Mouse (Mus musculus): Measurements from ENCODE around the gene Osbpl3. TPM values are rescaled to one million over a fixed set of nuclear protein-coding genes. Genes with fewer than 3 reads are reported as not detected.

The Osbpl3 gene
- polyA plus RNA-seq, 1 experiment from 2014 or later = 4.1 TPM

DNA sequence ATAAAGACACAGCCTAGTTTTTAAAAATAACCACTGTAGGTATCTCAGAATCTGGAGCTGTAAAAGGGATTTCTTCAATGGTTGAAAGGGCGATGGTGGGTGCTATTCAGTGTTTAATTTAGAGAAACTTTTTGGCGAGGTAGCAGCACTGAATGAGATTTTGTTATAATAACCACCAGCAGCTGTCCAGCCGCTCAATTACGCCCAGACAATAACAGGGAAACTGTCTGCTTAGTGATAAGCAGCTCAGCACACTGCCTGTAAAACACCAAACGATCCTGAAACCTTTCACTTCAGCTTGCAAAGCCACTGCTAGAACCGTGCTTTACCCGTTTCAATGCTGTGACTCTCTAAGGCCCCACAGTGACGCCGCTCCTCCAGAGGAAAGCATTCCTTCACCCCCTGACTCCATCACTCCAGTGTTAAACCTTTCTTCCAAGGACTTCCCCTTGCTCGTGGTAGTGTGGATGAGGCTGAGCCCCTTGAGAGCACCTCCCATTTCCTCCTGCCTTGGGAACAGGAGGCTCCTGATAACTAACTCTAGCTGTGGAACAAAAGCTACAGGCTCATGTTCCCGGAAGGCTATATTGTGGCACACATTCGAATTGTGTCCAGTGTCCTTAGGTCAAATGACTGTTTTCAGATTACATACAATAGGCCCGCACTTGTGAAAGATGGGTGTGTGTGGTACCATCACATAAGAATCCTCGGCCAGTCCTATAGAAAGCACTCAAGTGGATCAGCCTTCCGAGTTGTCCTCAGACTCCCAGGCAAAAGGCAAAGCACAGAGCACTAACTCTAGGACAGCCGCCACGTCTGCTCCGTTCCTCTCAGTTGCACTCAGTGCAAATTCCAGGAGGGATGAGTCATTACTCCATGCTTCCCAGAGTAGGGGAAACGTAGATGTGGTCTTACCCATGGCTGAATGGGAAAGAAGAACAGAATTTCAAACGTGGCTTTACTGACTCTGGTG is 101.0 kb downstream of the Osbpl3 start:
- no peaks in the 10 kb centered on the region for H3K9me3 ChIP-seq (ENCODE audit: low read depth, low read length)
- no peak for TF ChIP-seq CTCF (IDR thresholded peaks at IDR 0.05; ENCODE audit: low read depth)
- H3K27ac ChIP-seq (ENCODE audit: low read depth) = peak overlapping the region; percentile 34; the same call in 1 of the 2 replicates
- H3K4me2 ChIP-seq = peak overlapping the region; percentile 15; the same call in 1 of the 2 replicates
- H3K4me1 ChIP-seq (ENCODE audit: insufficient read depth) = peaks cover 4% of the 10 kb centered on the region
- DNase-seq (peak; percentile 44), ATAC-seq (ENCODE audit: insufficient read depth) (peak; percentile 66)
- H3K36me3 ChIP-seq (ENCODE audit: insufficient read depth) = no peaks in the 10 kb centered on the region
- no peak overlapping the region for H3K9ac ChIP-seq
- H3K4me3 ChIP-seq (ENCODE audit: low read depth, low read length) = no peak overlapping the region
- 34% methylated on average over 20 of the region's 20 CpGs for WGBS
- H3K27me3 ChIP-seq (ENCODE audit: insufficient read depth, low read length) = no peaks in the 10 kb centered on the region

DNA sequence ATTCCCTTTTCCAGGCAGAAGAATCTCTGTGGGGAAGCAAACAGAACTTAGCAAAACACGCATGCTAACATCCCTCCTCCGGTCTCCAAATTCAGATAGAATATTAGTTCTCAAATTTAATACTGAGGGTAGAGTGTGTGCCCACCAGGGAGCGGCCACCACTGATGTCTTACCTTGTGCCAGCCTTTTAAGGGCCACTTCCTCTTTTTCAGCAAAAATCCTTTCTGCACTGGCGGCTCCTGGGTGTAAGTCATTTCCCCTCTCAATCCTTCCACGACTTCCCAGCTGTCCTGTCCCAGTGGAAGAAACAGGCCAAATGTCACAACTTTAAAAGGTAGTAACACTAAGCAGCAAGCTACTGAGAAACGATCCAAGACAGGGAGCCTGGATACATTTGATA is 103.2 kb downstream of the Osbpl3 start:
- peaks cover 4% of the 10 kb centered on the region for H3K4me1 ChIP-seq (ENCODE audit: insufficient read depth)
- no peak overlapping the region for H3K4me2 ChIP-seq
- no peak for TF ChIP-seq CTCF (IDR thresholded peaks at IDR 0.05; ENCODE audit: low read depth)
- DNase-seq (no peak), ATAC-seq (ENCODE audit: insufficient read depth) (no peak)
- 51% methylated on average over 6 of the region's 6 CpGs for WGBS
- no peak overlapping the region for H3K4me3 ChIP-seq (ENCODE audit: low read depth, low read length)
- no peaks in the 10 kb centered on the region for H3K9me3 ChIP-seq (ENCODE audit: low read depth, low read length)
- no peaks in the 10 kb centered on the region for H3K36me3 ChIP-seq (ENCODE audit: insufficient read depth)
- no peaks in the 10 kb centered on the region for H3K27me3 ChIP-seq (ENCODE audit: insufficient read depth, low read length)
- no peak overlapping the region for H3K27ac ChIP-seq (ENCODE audit: low read depth)
- no peak overlapping the region for H3K9ac ChIP-seq

DNA sequence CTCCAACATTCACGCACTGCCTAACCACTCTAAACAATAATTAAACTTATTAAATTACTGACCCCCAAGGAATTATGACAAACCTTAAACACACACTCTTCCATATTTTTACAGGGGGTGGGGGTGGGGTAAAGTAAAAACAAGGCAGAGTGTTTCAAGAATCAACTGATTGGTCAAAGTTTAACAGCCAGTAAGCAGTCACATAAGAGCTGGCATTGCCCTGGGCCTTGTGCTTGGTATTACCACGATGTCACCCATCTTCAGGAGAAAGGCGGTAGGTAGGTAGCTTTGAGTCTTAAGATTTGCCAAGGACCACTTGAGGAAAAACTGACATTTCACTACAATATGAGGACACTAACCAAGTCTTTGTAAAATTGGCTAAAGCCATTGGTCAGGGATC is 105.1 kb downstream of the Osbpl3 start:
- ATAC-seq (ENCODE audit: insufficient read depth) = no peak
- Histone ChIP-seq H3K27ac (ENCODE audit: low read depth) (no peak overlapping the region), H3K9me3 (ENCODE audit: low read depth, low read length) (no peaks in the 10 kb centered on the region), H3K4me3 (ENCODE audit: low read depth, low read length) (no peak overlapping the region), H3K9ac (no peak overlapping the region), H3K27me3 (ENCODE audit: insufficient read depth, low read length) (no peaks in the 10 kb centered on the region), H3K36me3 (ENCODE audit: insufficient read depth) (no peaks in the 10 kb centered on the region), H3K4me2 (no peak overlapping the region), H3K4me1 (ENCODE audit: insufficient read depth) (no peaks in the 10 kb centered on the region; the same call in 1 of the 2 replicates)
- no peak for TF ChIP-seq CTCF (IDR thresholded peaks at IDR 0.05; ENCODE audit: low read depth)
- DNase-seq = no peak
- 90% methylated on average over 3 of the region's 3 CpGs for WGBS

DNA sequence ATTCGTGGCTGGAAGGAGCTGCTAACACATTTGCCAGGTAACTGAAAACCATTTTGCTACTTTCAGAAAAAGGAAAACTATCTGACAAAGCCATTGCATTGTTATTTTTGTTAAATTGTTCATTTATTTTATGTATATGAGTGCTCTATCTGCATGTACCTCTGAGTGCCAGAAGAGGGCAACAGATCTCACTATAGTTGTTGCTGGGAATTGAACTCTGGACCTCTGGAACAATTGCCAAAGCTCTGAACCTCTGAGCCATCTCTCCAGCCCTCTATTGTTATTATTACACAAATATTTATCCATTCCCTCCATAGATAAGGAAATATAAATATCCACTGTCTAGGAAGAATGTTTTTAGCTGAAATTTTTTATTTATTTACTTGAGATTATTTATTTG is 107.4 kb downstream of the Osbpl3 start:
- no peaks in the 10 kb centered on the region for H3K27me3 ChIP-seq (ENCODE audit: insufficient read depth, low read length)
- no peak overlapping the region for H3K9ac ChIP-seq
- H3K9me3 ChIP-seq (ENCODE audit: low read depth, low read length) = no peaks in the 10 kb centered on the region
- H3K27ac ChIP-seq (ENCODE audit: low read depth) = no peak overlapping the region
- no peak overlapping the region for H3K4me2 ChIP-seq
- no peaks in the 10 kb centered on the region for H3K36me3 ChIP-seq (ENCODE audit: insufficient read depth)
- DNase-seq (no peak), ATAC-seq (ENCODE audit: insufficient read depth) (no peak)
- no peak overlapping the region for H3K4me3 ChIP-seq (ENCODE audit: low read depth, low read length)
- WGBS = 84% methylated on average over 1 of the region's 1 CpGs
- TF ChIP-seq CTCF (IDR thresholded peaks at IDR 0.05; ENCODE audit: low read depth) = no peak; the same call in 1 of the 2 replicates
- no peaks in the 10 kb centered on the region for H3K4me1 ChIP-seq (ENCODE audit: insufficient read depth)

DNA sequence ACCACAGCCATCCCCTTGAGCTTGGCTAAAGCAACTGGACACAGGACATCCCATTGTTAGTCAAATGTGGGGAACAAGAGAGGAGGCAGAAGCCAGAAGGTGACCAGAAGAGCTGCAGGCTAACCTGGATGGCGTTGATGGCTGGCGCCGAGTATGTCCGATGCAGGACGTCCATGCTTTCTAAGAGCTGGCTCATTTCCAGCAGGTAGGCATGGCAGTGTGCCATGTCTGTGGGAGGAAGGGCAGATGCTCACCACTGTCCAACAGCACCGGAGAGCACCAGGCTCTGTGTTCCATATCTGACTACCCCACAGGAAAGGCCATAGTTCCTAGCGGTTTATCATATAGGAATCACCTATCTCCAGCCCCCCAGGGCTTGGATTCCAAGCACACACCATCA is 109.8 kb downstream of the Osbpl3 start:
- Histone ChIP-seq H3K27me3 (ENCODE audit: insufficient read depth, low read length) (no peaks in the 10 kb centered on the region), H3K4me2 (no peak overlapping the region), H3K9ac (no peak overlapping the region), H3K27ac (ENCODE audit: low read depth) (no peak overlapping the region), H3K4me3 (ENCODE audit: low read depth, low read length) (no peak overlapping the region), H3K9me3 (ENCODE audit: low read depth, low read length) (no peaks in the 10 kb centered on the region), H3K4me1 (ENCODE audit: insufficient read depth) (no peaks in the 10 kb centered on the region), H3K36me3 (ENCODE audit: insufficient read depth) (no peaks in the 10 kb centered on the region)
- DNase-seq (no peak), ATAC-seq (ENCODE audit: insufficient read depth) (no peak)
- no peak for TF ChIP-seq CTCF (IDR thresholded peaks at IDR 0.05; ENCODE audit: low read depth)
- 80% methylated on average over 7 of the region's 7 CpGs for WGBS

DNA sequence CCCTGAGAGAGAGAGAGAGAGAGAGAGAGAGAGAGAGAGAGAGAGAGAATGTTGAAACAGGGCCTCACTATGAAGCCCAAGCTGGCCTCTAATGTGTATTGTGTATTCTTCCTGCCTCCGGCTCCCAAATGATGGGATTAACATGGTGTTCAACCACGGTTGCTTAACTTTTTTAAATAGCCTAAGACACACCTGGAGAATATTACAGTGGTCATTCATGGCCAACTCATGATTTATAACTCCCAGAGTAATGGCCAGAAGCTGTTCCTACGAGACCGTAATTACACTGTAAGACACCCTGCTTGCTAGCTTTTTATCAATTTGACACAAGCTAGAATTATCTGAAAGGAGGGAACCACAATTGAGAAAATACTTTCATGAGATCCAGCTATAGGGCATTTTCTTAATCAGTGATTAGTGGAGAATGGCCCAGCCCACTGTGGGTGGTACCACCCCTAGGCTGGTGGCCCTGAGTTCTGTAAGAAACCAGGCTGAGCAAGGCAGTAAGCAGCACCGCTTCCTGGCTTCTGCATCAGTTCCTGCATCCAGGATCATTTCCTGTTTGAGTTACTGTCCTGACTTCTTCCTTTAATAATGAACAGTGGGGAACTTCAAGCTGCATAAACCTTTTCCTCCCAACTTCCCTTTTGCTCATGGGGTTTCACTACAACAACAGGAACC is 115.6 kb downstream of the Osbpl3 start:
- H3K27ac ChIP-seq (ENCODE audit: low read depth) = no peak overlapping the region
- WGBS = 75% methylated on average over 5 of the region's 5 CpGs
- no peak for TF ChIP-seq CTCF (IDR thresholded peaks at IDR 0.05; ENCODE audit: low read depth)
- no peak overlapping the region for H3K4me2 ChIP-seq
- no peaks in the 10 kb centered on the region for H3K9me3 ChIP-seq (ENCODE audit: low read depth, low read length)
- no peak for DNase-seq
- no peak for ATAC-seq (ENCODE audit: insufficient read depth)
- no peaks in the 10 kb centered on the region for H3K27me3 ChIP-seq (ENCODE audit: insufficient read depth, low read length)
- H3K4me1 ChIP-seq (ENCODE audit: insufficient read depth) = no peaks in the 10 kb centered on the region
- H3K4me3 ChIP-seq (ENCODE audit: low read depth, low read length) = no peak overlapping the region
- no peaks in the 10 kb centered on the region for H3K36me3 ChIP-seq (ENCODE audit: insufficient read depth)
- no peak overlapping the region for H3K9ac ChIP-seq

DNA sequence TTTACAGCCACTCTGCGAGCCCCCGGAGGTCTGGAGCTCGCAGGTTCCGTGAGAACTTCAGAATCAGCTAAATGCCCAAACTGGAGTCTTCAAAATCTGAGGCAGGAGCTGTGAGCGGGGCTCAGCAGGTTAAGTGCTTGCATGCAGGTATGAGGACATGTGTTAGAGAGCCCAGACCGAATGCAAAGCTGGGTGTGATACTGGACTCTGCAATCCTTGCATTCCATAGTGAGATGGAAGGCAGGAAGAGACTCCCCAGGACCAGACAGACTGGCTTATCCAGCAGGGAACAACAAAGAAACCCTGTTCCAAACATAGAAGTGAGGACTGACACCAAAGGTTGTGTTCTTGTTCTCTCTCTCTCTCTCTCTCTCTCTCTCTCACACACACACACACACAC is 118.6 kb downstream of the Osbpl3 start:
- Histone ChIP-seq H3K4me2 (no peak overlapping the region), H3K9ac (no peak overlapping the region), H3K36me3 (ENCODE audit: insufficient read depth) (no peaks in the 10 kb centered on the region), H3K9me3 (ENCODE audit: low read depth, low read length) (no peaks in the 10 kb centered on the region), H3K4me3 (ENCODE audit: low read depth, low read length) (no peak overlapping the region), H3K27ac (ENCODE audit: low read depth) (peak overlapping the region; percentile 50; the same call in 1 of the 2 replicates), H3K27me3 (ENCODE audit: insufficient read depth, low read length) (no peaks in the 10 kb centered on the region), H3K4me1 (ENCODE audit: insufficient read depth) (no peaks in the 10 kb centered on the region)
- DNase-seq (peak; percentile 24), ATAC-seq (ENCODE audit: insufficient read depth) (peak; percentile 58)
- WGBS = 61% methylated on average over 6 of the region's 6 CpGs
- no peak for TF ChIP-seq CTCF (IDR thresholded peaks at IDR 0.05; ENCODE audit: low read depth)
